Mouse (Mus musculus) activated CD4-positive, CD25-positive, alpha-beta regulatory T cell, adult 4 months (primary cell): ENCODE results near the gene Atad2b. TPM values are rescaled to one million over a fixed set of nuclear protein-coding genes. Genes with fewer than 3 reads are reported as not detected.
"Not testable (repeated sequence)": the region's sequence is repeated elsewhere in the genome, so short reads cannot be mapped to it uniquely, and the experiment has no call there.

Source experiments
- ATAC-seq: one replicate; pipeline ENCODE4 v1.8.0; 2017
- polyA plus RNA-seq, 2 experiments: library from polyadenylated mRNA; unstranded; fragments of 100-300 nt; shearing (Covaris generic); gene quantifications; one replicate each; pipeline ENCODE4 v1.2.1; 2017

The Atad2b gene
- polyA plus RNA-seq, 2 experiments from 2014 or later: 12.4 to 14.4 TPM

DNA sequence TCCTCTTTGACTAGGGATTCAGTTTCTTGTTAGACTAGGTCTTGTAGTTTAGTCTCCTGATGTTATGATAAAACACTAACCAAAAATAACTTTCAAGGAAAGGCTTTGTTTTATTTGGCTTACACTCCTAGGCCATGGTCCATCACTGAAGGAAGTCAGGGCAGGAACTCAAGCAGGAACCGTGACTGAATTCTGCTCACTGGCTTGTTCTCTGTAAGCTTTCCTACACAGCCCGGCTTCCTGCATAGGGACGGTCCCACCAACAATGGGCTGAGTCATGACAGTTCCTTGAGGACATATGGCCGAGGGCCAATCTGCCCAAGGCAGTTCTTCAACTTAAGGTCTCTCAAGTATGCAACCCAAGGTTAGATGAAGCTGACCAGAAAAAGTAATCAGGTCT, 5.4 kb upstream of the Atad2b start:
- ATAC-seq: no peak

DNA sequence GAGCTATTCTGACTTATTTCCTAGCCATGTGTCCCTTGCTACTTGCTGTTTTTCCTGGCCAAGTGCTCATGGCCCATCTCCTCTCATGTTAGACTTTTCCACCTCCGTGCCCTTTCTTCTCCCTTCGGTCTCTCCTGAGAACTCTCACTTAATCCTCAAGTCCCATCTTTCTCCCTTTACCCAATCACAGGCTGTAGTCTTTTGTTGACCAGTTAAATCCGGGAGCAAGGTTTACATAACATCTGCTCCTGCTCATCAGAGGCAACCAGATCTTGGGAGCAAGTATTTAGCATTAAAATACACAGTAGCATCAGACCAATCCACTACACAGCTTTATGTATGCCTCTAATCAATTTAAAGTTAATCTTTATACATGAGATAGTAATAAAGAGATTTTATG, 2.7 kb upstream of the Atad2b start:
- no peak for ATAC-seq

DNA sequence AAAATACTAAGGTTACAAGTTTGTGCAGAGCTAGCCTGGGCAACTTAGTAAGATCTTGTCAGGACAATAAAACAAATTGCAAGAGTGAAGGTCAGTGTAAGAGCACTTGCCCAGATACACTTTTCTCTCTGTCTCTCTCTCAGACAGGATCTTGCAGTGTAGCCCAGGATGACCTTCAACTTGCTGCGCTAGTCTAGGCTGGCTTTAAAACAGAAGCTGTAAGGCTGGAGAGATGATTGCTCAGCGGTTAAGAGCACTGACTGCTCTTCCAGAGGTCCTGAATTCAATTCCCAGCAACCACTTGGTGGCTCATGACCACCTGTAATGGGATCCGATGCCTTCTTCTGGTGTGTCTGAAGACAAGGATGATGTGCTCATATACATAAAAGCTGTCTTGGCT, 2.2 kb upstream of the Atad2b start:
- no peak for ATAC-seq

DNA sequence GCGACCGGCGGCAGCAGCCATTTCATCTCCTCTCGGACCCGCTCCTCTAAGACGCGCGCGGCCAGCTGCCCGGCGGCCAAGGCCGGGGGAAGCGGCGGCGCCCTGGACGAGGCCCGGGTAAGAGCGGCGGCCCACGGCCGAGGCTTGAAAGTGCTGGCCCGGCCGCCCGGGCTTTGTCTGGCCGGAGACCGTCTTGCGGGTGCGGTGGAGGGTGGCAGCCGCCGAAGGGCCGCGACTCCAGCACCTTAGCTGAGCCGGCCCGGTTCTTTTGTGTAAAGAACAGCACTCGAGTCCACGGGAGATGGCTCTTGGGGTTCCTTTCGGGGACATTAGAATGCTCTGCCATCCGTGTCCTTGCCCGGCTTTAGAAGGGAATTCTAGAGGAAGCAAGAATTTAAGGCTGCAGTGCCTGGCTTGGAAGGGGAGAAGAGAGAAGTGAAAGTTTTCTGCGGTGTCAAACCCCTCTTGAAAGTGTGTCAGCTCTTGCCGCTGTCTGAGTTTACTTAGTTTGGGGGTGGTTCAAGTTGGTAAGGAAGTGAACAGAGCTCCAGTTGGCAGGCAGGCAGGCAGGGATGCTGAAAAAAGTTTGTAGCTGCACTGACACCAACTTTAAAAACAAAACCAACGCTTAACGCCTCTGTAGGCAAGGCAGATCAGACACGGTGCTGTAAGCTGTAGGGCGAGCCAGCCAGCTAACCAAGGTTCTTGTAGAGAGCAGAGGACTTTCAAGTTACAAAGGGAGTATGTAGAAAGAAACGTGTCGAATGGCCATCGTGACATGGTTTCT, 845 bp downstream of the Atad2b start:
- peak; percentile 57 for ATAC-seq

DNA sequence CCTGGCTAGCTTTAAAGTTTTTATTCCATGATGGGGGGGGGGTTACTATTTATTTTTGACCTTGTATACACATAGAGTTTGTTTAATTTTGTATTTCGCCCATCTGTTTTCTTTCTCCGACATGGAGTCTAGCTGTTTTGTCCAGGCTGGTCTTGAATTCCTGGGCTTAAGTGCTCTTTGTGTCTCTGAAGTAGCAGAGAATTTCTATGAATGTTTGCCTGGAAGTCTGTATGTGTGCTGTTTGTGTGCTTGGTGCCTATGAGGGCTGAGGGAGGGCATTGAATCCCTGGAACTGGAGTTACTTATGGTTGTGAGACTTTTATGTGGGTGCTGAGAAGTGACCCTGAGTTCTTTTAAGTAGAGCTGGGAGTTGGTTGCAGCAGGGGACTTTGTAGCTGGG, 11.0 kb downstream of the Atad2b start:
- ATAC-seq: no peak

DNA sequence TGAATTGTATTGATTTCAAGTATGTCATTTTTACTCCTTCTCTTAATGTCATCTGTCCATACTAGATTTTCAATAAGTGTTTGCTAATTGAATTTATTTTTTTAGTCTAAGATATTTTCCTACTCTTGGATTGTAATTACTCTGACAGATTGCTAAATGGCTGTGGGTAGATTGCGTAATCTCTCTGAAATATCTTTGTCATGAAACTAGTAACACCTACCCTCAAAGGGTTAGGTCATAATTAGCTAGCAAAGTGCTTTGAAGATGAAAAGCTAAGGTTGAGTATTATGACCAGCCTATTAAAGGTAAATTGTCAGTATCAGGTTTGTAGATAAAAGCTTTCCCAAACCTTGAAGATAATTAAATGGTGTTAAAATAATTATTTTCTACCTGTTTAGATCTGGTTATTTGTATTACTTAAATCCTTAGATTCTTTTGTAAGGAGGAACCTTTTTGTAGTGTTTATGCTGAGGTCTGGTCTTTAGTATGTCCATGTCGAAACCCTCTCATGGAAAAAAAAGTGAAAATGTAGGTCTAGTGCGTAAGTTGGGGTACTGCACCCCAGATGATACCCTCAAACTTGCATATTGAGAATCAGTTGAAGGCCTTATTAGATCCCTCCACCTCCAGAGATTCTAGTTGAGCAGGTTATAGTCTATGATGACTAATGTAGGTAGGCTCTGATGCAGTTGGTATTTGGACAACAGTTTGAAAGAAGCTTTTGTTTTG, 13.8 kb downstream of the Atad2b start:
- no peak for ATAC-seq

DNA sequence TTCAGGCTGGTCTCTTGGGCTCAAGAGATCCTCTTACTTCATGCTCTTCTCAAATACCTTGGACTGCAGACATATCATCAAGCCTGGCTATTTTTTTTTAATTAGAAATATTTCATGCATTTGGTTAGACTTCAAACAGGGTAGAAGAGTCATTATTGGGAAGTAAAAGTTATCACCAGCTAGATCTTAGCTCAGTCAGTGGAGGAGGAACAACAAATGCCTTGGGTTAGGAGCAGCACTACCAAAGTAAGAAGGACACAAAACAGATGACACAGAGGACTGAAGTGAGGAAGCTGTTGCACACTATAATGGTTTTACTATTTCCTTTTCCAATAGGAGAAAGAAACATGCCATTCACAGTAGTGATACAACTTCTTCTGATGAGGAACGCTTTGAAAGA, 35.1 kb downstream of the Atad2b start:
- no peak for ATAC-seq

DNA sequence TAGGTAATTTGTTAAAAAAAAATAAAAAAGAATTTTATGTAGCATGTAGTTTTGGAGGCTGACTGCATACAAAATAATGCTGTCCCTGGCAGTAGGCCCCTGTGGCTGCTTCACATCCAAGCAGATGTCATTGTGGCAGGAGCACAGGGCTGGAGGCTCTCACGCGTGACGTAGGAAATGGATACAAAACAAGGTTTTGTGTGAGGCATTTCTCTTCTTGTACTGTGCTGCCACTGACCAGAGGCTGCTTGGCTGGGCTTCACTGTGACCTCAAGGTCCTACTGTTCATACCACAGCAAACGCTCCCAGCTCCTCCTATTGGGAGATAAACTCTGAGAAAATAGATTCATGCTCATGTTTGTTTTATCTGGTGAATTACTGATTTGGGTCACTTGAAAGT, 36.0 kb downstream of the Atad2b start:
- ATAC-seq: no peak

DNA sequence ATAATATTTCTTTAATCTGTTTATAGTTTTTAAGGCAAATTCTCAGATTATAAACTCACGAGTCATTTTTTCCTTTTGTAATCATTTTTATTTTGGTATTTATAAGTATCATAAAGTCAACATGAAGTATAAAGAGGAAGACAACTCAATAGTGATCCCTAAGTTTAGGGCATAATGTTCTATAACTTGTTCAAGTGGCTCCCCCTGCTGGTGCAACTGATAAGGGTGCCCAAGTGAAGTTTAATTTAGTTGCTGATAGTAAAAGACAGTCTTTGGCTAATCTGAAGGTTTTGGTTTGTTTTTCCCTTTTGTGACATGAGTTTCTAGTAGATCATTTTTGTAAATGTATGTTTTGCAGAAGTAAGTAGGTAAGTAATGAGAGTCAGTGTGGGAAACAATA, 55.8 kb downstream of the Atad2b start:
- peak; percentile 69 for ATAC-seq

DNA sequence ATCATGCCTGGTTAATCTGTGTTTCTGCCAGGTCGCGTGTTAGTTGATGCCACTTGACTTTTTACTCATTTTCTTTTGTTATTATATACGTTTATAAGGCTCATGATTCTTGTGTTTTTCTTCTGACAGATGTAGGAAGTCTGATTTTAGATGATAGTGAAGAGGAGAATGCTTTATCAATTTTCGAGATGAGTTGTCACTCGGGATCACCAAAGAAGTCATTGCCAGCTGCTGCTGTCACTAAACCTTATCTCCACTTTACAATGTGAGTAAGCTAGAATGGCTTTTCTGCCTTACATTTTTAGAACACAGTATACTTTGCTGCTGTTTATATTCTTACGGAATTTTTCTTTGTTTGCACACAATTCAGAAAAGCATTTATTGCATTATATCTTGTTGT, 61.2 kb downstream of the Atad2b start:
- no peak for ATAC-seq

DNA sequence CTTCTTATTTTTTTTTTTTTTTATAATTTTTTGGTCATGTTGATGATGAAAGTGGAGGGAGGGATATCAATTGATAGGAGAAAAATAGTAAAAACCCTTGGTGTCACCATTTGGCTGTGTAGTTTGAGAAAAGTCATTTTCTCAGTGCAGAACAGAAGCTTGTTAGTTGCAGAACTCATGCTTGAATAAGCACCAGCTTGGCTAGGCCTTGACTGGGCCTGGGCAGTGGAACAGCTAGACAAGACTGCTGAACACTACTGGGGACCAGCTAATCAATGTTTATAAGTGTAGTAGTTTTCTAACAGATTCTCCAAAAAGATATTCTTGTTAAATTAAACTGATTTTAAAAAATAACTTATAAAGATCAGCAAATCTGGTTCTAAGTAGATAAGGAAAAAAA, 79.8 kb downstream of the Atad2b start:
- ATAC-seq: no peak

DNA sequence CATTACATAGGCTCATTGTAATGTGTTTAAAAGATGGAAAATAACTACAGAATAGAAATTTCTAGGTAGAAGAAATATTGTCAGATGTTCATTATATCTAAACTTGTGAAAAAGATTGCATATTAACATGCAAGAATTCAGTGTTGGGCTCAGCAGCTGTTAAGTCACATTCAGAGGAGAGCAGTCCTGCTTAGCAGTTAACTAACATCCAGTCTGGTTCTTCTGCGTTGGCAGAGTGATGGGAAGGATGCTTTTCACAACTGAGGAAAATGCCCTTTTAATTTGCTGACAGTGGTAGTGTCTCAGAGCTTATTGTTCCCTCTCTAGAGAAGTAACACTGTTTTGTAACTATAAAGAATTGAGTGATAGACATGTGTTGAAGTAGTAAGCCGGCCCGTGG, 88.2 kb downstream of the Atad2b start:
- ATAC-seq: no peak

DNA sequence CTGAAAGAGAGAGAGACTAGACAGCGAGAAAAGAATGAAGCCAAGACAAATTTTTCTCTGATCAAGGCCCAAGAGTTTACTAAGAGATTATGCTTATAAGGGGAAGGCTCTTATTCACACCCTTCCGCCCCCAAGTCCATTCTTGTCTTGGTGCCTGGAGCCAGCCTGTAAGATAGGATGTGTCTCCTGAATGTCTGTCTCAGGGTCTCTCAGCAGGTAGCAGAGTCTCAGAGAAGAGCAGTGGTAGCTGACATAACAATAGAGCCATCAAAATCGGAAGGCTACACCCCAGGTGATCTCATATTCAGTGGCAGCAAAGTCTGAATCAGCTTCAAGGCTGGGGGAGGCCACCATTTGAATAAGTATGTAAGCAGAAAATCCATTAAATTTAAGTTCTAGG, 88.6 kb downstream of the Atad2b start:
- not testable (repeated sequence) for ATAC-seq

DNA sequence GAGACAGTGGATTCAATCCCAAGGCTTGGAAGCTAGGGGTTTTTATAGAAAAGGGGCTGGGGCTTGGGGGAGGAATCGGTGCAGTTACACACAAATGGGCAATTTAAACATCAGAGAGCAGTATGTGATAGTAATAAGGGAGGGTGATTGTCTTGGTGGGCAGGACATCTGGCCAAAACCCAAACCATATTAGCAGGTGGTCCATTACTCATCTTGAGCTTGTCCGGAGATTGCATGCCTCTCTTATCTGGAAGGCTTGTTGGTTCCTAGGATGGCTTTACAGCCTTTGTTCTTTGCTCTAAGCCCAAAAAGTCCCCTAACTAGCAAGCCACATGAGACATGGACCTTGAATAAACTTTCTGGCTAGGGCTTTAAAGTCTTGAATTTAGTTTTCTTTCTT, 91.5 kb downstream of the Atad2b start:
- ATAC-seq: not testable (repeated sequence)

DNA sequence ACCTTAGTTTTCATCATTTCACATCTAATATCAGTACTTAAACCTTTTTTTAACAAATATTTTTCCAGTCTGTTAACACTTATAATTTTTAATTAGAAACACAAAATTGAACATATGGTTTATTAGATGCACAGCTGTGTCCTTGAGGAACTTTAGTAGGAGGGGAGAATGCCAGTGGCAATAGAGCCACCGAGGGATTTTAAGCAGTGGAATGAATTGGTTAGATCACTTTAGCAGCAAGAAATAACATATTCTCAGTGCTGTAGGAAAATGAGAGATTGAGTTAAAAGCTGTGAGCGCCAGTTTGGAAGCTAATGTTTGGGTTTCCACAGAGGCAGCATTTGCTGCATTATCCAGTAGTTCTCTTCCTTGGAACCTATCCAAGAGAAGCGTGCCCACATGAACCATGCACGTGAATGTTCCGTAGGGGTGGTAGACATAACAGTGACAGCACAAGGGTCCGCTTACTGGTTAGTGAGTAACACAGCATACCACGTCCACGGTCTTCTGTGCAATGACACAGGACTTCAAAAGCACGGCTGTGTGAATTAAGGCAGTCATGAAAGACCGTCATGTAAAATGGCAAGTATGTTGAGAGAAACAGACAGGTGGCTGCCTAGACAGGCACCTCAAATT, 108.2 kb downstream of the Atad2b start:
- ATAC-seq: no peak

DNA sequence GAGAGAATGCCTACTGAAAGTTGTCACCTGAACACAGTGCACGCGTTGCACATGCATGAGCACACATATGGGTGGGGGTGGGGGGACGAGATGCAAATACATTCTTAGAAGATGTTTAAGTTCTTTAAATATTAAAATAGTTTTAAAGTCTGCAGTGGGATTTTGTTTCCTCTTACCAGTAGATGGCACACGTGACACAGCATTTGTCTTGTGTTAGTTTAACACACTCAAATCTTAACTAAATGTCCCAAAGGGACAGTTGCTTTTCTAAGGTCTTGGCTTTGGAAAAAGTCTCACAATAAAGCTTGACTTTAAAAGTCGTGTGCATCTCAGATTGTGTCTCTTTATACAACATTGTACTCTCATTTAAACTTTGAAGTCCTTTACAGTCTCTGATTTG, 111.9 kb downstream of the Atad2b start:
- ATAC-seq: no peak

DNA sequence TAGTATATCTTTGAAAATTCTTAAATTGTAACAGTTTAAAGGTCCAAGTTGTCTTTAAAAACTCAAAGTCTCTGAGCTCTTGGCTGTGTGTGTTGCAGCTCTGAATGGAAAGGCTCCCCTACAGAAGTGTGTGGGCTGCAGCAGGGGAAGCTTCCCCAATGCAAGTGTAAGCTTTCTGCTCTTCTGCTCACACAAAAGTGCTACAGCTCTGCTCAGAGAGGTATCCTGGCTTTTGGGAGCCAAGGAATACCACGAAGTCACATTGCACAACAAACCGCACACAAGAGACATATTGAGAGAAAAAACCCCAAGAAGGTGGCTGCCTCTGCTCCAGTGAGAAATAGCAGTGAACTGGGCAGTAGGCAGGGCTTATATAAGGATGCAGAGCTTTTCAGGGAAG, 120.9 kb downstream of the Atad2b start:
- ATAC-seq: no peak

DNA sequence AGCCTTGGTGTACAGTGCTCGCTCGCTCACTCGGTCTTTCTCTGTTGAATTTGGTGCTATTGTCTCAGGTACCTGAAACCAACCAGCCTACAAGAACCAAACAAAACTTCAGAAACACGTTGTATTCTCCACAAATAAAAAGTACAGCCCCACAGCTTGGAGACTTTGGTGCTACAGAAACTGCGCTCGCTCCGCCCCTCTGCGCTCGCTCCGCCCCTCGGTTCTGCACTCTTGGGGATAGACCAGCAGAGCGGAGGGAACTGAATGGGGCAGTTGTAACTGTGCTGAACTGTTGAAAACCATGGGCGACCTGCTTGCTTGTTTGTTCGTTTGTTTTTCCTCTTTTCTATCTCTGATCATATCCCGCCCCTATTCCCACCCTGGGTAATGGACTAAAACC, 127.0 kb downstream of the Atad2b start:
- no peak for ATAC-seq

DNA sequence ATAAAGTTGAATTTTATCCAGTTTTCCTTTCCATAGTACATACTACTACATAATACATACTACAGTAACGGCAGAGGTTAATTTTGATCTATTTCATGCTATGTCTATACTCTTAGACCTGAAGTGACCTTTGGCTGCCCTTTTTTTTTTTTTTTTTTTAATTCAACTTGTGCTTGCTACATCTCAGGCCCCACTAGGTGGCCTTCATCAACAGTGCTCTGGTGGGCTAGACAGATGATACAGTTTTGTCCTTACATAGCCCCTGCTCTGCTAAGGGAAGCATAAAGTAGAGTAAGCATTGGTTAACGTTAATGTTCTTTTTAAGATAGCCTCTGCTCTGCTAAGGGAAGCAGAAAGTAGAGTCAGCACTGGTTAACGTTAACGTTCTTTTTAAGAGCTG, 131.0 kb downstream of the Atad2b start:
- ATAC-seq: no peak

DNA sequence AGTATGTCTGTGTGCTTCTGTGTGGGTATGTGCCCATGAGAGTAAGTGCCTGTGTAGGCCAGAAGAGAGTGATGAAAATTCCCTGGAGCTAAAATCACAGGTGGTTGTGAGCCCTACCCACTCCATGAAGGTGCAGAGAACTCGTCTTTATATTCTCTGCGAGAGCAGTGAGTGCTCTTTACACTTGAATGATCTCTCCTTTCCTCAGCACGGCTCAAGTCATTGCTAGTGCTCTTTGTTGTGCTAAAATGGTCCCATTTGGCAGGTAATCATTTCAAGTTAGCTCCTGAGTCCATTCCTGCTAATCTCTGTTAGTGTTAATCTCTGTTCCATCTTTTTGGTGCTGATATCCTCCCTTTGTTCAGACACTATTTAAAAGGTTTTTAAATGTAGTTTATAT, 150.4 kb downstream of the Atad2b start:
- ATAC-seq: no peak

DNA sequence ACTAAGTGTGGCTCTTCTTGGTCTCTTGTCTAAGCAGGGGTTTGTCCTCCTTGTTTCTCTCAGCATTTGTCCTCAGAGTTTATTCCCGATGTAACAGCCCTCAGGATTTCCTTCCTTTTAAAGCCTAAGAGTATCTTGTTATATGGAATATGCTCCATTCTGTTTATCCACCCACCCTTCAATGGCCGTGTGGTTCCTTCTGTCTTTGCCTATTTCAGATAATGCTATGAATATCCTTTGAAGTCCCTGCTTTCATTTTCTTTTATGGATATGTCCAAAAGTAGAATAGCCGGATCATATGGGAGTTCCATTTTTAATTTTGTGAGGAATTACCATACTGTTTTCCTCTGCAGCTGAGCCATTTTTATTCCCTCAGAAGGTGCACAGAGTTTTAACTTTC, 153.0 kb downstream of the Atad2b start:
- ATAC-seq: no peak

DNA sequence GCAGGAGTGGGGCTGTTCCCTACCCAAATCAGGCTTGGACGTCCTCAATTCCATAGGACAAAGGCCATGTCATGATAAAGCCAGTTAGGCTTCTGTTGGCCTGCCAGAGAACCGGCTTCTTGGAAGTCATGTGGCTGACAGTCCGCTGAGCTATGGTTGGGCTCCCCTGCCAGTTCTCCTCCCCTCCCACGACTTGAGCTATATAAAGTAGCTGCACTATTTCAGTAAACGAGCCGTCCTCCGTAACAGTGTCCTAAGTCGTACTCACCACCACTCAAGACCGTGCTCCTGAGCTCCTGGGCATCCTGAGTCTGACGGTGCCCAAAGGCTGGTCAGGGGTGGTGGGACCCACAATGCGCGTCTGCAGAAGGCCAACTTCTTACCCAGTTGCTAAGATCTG, 156.0 kb downstream of the Atad2b start:
- ATAC-seq: no peak

DNA sequence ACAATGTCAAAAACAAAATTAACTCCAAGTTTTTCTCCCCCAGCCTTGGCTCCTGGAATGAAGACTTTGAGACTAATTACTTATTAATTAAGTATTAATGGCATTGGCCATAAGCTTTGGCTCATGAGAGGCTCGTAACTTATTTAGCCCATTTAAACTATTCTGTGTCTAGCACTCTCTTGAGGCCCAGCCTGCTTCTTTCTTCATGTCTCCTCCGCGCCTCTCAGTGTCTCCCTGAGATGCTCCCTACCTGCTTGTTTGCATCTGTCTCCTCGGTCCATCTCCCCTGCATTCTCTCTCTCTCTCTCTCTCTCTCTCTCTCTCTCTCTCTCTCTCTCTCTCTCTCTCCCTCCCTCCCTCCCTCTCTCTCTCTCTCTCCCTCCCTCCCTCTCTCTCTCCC, 164.3 kb downstream of the Atad2b start:
- no peak for ATAC-seq

DNA sequence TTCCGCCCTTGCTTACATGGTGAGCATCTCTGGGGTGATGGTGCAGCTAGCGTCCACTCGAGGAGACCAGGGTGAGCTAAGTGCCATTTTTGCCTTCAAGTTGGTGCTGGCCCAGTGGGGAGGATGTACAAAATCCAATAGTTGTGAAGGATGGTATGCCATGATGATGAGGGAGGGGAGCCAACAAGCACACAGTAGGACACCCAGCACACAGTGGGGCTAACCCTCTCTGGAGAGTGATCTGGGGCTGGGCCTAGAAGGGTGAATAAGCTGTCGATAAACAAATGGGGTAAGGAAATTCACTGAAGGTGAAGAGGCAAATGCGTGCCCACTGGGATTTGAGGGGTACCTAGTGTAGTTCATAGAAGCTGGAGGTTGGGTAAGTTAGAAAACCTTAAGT, 167.6 kb downstream of the Atad2b start:
- no peak for ATAC-seq
